Mouse (Mus musculus): ENCODE measurements around the gene Rfc5.
A peak's percentile ranks its signal among the peaks of the same experiment; 100 is the strongest.

Rfc5 gene

GRCm38 (mm10) chr5:117374372-117375049 lies 14.3 kb downstream of the Rfc5 start:
- DNase-seq (ENCODE audit: low spot score in 2 of 2): no peak

- DNase-seq (ENCODE audit: low spot score in 2 of 2): no peak
Observed at GRCm38 (mm10) chr5:117373418-117373817, 15.4 kb downstream of the Rfc5 start.

- no peak for DNase-seq (ENCODE audit: low spot score in 2 of 2)
Observed at GRCm38 (mm10) chr5:117370592-117370991, 18.3 kb downstream of the Rfc5 start.

GRCm38 (mm10) chr5:117367206-117367605 lies 21.6 kb downstream of the Rfc5 start:
- DNase-seq (ENCODE audit: low spot score in 2 of 2): no peak

GRCm38 (mm10) chr5:117365904-117366561 lies 22.8 kb downstream of the Rfc5 start:
- DNase-seq (ENCODE audit: low spot score in 2 of 2): no peak

- DNase-seq (ENCODE audit: low spot score in 2 of 2): no peak
Observed at GRCm38 (mm10) chr5:117364821-117365220, 24.0 kb downstream of the Rfc5 start.

GRCm38 (mm10) chr5:117363066-117363782 lies 25.6 kb downstream of the Rfc5 start:
- DNase-seq (ENCODE audit: low spot score in 2 of 2): no peak

- no peak for DNase-seq (ENCODE audit: low spot score in 2 of 2)
Observed at GRCm38 (mm10) chr5:117361590-117361989, 27.3 kb downstream of the Rfc5 start.

- no peak for DNase-seq (ENCODE audit: low spot score in 2 of 2)
Observed at GRCm38 (mm10) chr5:117360631-117361541, 28.0 kb downstream of the Rfc5 start.

- DNase-seq (ENCODE audit: low spot score in 2 of 2): no peak
Observed at GRCm38 (mm10) chr5:117360228-117360515, 28.7 kb downstream of the Rfc5 start.

- DNase-seq (ENCODE audit: low spot score in 2 of 2): no peak
Observed at GRCm38 (mm10) chr5:117359497-117360227, 29.2 kb downstream of the Rfc5 start.

GRCm38 (mm10) chr5:117358725-117359124 lies 30.1 kb downstream of the Rfc5 start:
- DNase-seq (ENCODE audit: low spot score in 2 of 2): peak; percentile 56 to 73

GRCm38 (mm10) chr5:117358248-117358630 lies 30.6 kb downstream of the Rfc5 start:
- DNase-seq (ENCODE audit: low spot score in 2 of 2): no peak

- peak; percentile 16 to 17 for DNase-seq (ENCODE audit: low spot score in 2 of 2)
Observed at GRCm38 (mm10) chr5:117357478-117358247, 31.2 kb downstream of the Rfc5 start.

- peak; percentile 66 to 76 for DNase-seq (ENCODE audit: low spot score in 2 of 2)
Observed at GRCm38 (mm10) chr5:117357129-117357477, 31.7 kb downstream of the Rfc5 start, which contains the start of gene Wsb2. TSS of gene Wsb2 (plus strand) at chr5:117357304.

- DNase-seq (ENCODE audit: low spot score in 2 of 2): no peak
Observed at GRCm38 (mm10) chr5:117356365-117357128, 32.3 kb downstream of the Rfc5 start.

GRCm38 (mm10) chr5:117355648-117356303 lies 33.1 kb downstream of the Rfc5 start:
- DNase-seq (ENCODE audit: low spot score in 2 of 2): no peak

- no peak for DNase-seq (ENCODE audit: low spot score in 2 of 2)
Observed at GRCm38 (mm10) chr5:117354121-117354520, 34.7 kb downstream of the Rfc5 start.

GRCm38 (mm10) chr5:117348279-117348678 lies 40.6 kb downstream of the Rfc5 start:
- DNase-seq (ENCODE audit: low spot score in 2 of 2): peak in 1 of 2 experiments; percentile 20
